Mouse (Mus musculus) gastrocnemius, adult 8-10 months (tissue): ENCODE data around the gene Zscan5b. TPM values are rescaled to one million over a fixed set of nuclear protein-coding genes. Genes with fewer than 3 reads are reported as not detected.
"Not testable (repeated sequence)": the region's sequence is repeated elsewhere in the genome, so short reads cannot be mapped to it uniquely, and the experiment has no call there.

Experiments
- DNase-seq, 2 experiments: peaks; one replicate each; pipeline ENCODE4 v3.0.0; 2022; ENCODE audit warnings: low spot score in 2 of 2
- total RNA-seq, 4 experiments: library from RNA; stranded (reverse); gene quantifications; 2 replicates each; pipeline ENCODE4 v1.2.4; 2022

The Zscan5b gene
- total RNA-seq = not detected

DNA sequence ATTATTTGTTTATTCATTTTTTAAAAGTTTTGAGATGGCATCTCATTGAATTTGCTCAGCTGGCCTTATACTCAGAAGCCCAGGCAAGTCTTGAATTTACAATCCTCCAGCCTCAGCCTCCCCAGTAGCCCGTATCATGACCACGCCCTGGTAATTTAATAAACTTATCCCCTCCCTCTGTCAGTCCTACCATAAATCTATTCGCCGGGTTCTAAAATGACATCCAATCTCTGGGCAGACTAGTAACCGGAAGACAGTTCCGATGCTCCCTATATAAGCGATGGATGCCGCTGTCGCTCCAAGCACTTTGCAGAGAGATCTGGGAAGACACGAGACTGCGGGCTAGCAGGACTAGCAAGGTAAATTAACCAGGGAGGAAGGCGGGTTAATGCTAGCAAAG is at the start of gene Zscan5b:
TSS of gene Zscan5b (plus strand) at position 301 of the 400 bp plus-strand sequence.
- DNase-seq = no peak

DNA sequence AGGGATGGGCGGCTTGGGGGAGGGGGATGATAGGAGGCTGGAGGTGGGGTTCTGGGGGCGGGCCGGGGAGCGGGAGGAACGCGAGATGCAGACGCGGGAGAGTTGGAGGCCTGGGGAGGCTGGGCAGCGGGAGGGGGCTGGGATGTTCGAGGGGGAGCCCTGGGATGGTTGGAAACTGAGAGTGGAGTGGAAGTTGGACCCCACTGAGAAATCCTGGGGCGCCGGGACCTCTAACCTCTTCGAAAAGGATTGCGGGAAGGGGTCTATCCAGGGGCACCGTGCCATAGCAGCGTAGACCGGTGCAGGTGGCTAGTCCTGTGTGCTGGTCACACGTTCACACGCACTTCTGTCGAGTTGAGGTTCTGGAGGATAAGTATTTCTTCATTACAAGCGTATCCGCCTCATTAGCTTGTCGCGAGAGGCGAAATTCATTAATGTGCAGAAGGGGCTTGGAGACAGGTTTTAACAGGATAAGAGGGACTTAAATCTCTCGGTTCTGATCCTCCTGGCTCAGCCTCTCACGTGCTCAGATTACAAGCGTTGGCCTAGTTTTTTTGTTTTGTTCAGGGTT is 49.3 kb upstream of the Zscan5b start:
- no peak for DNase-seq

DNA sequence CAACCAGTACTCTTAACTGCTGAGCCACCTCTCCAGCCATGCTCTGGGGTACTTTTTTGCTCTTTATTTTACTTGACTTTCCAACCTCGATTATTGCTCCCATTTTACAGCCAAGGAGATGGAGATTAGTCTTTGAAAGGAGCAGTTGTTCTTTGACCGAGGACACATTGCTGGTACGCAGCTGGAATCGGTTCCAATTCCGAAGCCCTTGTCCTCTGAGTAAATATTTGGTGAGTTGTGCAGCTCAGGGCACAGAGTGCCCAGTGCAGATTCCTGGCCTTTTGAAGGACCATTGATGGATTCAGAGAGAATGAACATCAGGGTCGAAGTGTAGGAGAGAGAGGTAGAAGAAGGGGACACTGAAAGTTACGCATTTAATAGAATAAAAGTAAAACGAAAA is 48.2 kb upstream of the Zscan5b start:
- DNase-seq = no peak

DNA sequence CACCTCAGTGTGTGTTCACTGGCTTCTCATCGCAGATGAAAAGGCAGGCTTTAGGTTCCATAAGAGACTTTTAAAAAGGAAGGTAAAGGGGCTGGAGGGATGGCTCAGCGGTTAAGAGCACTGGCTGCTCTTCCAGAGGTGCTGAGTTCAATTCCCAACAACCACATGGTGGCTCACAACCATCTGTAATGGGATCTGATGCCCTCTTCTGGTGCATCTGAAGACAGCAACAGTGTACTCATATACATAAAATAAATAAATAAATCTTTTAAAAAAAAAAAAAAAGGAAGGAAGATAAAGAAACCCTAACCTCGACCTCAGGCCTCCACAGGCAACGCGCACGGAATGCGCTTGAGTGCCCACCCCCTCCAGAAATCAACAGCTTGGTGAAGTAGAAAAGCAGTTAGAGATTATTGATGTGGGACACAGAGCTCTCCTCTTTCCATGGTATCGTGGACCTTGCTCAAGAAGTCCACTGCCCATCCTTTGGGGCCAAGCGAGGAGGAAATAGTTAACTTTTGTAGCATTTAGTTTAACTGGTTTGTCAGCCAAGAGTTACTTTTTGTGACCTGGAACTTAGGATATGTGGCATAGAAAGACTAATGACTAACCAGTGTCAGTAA is 47.6 kb upstream of the Zscan5b start:
- DNase-seq = not testable (repeated sequence)

DNA sequence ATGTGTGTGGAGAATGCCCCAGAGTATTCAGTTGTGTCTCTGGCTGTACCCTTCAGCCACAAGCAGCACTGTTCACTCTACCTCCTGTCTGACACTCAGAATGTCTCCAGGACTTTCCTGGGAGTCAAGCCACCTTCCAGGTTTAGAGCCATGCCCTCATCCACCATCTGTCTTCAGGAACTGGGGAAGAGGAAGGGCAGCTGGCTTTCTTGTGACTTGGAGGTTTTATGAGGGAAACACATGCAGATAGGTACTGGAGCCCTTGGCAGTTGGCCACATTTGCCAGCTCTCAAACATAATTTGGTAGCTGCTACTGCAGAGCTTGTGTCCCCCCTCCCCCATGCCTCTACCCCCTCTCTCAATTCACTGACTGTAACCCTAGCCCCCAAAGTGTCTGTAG is 43.1 kb upstream of the Zscan5b start:
- no peak for DNase-seq

DNA sequence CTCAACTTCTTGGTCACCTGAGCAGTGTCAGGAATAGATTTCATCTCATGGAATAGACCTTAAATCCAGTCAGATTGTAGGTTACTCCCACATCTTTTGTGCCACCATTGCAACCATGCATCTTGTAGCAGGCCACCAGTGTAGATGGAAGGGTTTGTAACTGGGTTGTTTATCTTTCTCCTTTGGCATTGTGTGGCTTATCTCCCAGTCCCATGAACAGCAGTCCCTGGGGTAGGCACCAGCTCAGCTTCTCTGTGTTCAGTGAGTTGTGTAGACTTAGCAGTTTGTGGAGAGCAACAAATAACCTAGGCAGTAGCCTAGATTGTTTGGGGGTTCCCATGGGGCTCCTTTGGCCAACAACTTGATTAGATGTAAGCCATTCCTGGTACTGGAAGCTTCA is 39.2 kb upstream of the Zscan5b start:
- DNase-seq = no peak

DNA sequence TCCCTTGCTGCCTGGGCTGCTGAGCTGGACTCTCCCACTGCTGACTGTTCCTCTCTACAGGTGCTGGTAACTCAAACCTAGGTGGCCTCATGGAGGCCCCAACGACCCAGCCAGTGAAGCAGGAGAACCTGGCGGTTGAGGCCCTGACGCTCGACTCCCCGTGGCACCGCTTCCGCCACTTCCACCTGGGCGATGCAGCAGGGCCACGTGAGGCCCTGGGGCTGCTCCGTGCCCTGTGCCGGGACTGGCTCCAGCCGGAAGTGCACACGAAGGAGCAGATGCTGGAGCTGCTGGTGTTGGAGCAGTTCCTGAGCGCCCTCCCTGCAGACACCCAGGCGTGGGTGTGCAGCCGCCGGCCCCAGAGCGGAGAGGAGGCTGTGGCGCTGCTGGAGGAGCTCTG is 38.3 kb upstream of the Zscan5b start:
- DNase-seq = no peak

DNA sequence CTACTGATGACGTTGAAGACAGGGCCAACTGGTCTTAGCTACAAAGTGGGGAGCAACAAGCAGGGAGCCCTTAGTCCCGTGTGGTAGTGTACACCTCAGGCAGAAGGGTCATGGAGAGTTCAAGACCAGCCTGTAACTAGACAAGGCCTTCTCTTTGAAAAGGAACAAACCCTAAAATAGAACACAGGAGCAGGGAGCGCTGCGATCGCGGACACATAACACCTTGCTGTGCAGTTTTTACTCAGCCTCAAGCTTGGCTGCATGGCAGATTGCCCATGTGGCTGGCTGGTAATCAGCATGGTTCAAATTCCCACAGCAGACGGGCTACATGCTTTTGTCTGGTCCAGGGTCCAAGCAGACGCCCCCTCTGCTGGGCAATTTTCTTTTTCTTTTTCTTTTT is 37.6 kb upstream of the Zscan5b start:
- peak; percentile 22 to 34 for DNase-seq

DNA sequence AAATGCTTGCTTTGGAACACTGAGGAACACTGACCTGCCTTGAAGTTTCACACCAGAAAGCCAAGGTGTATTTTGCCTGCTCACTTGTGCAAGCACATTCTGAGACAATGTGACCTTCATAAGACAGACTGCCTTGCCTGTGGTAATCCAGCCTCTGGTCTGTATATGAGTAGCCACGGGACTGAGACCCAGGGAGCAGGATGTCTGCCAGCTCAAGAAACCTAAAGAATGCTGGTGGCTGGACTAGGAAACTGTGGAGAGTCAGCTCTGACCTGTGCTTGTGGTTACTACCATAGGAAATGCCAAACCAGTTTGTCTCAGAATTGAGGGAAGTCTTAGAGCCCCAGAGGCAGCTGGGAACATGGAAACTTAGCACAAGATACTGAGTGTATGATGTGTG is 36.7 kb upstream of the Zscan5b start:
- no peak for DNase-seq

DNA sequence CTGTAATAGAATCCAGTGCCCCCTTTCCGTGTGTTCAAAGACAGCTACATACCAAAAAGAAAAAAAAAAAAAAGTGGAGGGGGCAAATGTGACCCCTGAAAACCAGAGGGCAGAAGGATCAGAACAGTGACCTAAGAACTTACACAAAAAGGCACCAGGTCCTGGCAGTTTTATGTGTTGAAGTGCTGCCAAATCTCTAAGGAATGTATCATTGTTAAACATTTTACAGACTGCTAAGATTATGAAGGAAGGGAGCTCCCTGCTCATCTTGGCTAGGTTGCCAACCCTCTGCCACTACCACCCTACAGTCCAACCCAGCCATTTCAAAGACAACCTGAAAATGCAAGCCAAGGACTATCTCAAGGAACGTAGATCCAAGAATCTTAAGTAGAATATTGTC is 35.9 kb upstream of the Zscan5b start:
- no peak for DNase-seq

DNA sequence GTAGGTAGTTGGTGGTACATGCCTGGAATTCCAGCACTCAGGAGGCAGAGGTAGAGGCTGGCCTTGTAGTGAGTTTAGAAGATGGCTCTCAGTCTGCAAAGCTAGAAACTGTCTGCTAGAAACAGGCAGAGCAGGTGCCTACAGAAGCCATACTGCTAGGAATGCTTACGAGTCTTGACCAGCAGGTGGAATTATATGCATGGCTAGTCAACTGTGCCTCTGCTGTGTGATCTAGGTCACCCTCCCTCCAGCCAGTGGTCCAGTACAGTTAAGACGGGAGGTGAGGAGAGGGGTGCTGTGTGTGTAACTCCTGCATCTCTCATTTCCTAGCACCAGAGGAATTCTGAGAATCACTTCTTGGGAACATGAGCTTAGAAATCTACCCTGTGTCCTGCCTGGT is 35.3 kb upstream of the Zscan5b start:
- no peak for DNase-seq

DNA sequence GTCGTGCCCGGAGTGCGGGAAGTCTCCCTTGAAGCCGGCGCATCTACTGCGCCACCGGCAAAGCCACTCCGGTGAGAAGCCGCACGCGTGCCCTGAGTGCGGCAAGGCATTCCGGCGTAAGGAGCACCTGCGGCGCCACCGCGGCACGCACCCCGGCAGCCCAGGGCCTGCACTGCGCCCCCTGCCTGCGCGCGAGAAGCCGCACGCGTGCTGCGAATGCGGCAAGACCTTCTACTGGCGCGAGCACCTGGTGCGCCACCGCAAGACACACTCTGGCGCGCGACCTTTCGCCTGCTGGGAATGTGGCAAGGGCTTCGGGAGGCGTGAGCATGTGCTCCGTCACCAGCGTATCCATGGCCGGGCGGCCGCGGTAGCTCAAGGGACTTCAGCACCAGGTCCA is 32.5 kb upstream of the Zscan5b start:
- no peak for DNase-seq

DNA sequence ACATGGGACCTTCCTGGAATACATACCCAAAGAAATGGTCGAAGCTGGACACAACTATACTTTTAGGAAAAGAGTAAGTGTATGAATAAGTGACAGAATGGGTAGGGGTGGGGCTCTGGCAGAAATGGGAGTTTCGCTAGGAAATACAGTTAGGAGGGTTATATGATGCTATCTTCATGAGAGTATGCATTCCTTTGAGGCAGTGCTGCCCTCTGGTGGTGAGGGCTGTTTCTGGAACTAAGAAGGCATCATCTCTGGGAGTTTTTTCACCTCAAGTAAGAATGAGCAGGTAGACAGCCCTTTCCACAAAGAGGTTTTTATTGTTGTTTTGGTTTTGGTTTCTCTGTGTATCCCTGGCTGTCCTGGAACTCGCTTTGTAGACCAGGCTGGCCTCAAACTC is 30.7 kb upstream of the Zscan5b start:
- DNase-seq = peak; percentile 49 to 55

DNA sequence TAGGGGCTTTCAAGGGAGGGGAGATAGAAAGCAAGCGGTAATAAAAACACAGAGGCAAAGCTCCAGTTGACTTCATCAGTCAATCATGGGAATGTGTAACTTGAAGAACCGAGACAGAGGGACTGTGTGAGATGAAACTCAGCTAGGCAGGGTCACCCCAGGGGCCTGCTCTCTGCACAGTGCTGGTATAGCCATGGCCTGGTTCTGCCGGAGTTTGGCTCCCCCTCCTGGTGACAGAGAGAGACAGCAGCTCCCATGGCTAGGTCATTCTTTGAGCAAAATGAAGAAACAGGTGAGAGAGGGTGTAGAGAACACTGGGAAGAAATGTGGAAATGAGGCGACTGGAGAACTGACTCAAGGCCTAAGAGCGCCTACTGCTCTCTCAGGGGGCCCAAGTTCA is 27.9 kb upstream of the Zscan5b start:
- DNase-seq = no peak

DNA sequence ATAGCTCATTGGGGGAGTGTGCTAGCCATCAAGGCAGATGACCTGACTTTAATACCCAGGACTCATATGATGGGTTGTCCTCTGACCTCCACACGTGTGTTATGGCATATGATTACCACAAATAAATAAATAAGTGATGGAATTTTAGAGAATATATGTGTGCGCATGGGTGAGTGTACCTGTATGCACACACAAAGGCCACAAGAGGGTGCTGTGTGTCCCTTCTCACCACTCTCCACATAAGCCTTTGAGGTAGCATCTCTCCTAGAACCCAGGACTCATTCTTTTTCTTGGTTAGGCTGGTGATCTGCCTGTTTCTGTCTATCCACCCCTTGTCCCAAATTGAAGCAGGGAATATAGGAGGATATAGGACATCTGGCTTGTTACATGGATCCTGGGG is 26.3 kb upstream of the Zscan5b start:
- DNase-seq = no peak

DNA sequence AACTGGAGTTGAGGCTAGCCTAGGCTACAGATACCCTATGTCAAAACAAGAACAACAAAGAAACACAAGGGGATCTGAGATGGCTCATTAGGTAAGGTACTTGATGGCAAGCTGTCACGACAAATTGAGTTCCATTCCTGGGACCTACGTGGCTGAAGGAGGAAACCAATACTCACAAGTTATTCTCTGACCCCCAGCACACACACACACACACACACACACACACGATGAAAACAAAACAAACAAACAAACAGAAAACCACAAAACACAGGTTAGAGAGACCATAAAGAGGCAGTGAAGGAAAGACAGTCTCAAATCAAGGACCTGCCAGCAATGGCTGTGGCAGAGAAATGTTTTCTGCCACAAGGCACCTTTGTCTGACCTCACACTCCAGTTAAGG is 25.3 kb upstream of the Zscan5b start, which contains the start of gene Galp:
TSS of gene Galp (plus strand) at position 301 of the 400 bp plus-strand sequence.
- DNase-seq = no peak

DNA sequence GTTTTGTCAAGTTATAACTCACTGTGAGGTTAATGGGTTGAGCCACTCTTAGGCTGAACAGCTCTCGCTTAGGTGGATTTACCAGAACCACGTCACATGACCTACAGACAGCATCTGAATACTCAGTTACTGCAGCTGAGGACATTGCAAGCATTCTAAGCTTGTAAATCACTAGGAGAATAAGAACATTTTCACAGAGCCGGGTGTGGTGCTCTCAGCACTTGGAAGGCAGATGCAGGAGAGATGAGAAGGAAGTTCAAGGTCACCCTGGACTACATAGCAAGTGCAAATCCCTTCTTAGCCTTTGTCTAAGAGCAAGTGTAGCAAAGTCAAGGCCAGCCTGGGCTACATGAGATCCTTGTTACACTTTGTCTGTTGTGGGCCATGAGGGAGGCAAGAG is 17.9 kb upstream of the Zscan5b start:
- DNase-seq = no peak

DNA sequence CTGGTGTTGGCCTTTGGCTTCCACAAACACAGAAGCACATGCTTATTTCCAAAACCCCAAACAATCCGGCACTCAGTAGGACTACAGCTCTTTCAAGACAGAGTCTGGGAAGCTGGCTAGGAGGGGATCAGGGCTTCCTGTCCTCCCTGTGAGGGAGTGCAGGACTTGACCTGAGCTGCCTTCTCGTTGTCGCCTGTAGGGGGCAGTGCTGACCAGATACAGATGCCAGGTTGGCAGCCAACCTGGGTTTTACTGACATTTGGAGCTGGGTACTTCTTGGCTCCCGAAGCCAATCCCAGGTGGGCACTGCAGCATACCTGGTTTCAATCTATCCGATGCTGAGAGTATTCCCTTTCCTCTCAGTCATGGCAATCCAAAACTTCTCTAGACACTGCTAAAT is 8.9 kb upstream of the Zscan5b start:
- DNase-seq = no peak

DNA sequence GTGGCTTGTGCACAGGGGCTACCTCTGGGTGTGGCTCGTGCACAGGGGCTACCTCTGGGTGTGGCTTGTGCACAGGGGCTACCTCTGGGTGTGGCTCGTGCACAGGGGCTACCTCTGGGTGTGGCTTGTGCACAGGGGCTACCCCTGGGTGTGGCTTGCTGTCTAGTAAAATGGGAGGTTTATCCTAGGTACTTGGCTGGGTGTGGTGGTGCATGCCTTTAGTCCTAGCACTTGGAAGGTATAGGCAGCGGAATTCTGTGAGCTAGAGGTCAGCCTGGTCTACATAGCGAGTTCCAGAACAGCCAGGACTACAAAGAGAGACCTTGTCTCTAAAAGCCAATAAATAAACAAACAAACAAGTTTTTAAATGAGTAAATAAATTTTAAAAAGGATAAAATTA is 7.4 kb upstream of the Zscan5b start:
- DNase-seq = not testable (repeated sequence)

DNA sequence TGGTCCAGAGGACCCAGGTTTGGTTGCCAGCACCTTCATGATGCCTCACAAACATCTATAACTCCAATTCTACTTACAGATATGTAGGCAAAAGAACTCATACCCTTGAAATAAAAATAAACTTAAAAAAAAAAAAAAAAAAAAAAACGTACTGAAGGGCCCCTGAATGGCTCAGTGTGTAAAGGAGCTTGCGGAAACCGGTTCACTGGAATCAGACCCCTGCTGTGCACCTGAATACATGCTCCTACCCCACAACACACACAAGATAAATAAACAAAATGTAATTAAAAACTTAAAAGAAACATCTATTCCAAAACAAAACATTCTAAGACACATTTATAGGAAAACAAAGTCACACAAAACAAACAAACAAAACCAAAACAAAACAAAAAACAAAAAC is 1.9 kb upstream of the Zscan5b start:
- no peak for DNase-seq

DNA sequence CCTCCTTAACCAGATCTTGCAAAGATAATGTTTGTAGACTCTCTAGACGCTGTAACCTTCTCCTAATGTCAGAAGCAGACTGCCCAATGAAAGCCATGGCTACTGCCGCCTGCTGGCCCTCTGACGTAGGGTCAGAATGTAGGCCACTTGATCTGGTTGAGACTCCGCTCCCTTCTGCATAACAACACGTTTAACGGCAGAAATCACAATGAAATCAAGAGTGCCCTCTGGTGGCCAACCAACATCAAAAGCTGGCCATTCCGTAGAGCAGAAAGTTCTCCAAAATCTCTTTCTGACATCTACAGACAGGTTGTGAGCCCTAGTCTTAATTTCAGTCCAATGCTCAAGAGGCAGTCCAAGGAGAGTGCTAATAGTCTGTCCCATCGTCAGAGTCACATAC is 6.4 kb downstream of the Zscan5b start:
- not testable (repeated sequence) for DNase-seq

DNA sequence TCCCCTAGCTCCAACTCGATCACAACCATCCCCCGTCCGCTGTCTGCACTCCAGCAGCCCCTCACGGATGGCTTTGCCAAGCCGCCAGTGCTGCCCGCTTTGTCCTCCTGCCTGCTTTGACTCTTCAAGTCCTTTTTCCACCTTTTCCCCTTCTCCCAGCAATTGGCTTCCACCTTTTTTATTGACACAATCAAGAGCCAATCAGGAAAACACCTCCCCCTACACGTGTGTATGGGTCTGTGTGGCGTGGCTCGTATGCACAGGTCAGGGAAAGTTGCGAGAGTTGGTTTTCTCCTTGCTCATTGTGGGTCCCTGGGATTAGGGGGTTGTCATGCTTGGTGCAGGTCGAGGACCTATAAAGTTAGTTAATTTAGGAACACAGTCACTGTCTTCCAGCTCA is 17.7 kb downstream of the Zscan5b start:
- DNase-seq = no peak

DNA sequence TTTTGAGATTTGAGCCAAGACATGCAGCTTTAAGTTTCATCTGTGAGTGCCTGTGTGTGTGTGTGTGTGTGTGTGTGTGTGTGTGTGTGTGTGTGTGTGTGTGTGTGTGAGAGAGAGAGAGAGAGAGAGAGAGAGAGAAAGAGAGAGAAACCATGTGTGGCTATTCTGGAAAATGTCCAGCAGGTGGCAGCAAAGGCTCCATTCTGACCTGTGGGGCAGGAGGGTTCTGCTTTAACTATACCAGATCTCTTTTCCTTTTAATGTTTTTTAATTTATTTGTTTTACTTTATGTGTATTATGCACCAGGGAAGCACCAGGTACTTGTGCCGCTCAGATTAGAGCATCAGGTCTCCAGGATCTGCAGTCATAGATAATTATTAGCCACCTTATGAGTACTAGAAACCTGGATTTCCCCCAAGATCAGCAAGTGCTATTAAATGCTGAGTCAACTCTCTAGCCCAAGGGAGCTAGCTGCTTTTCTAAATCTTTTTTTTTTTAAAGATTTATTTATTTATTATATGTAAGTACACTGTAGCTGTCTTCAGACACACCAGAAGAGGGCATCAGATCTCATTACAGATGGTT is 18.9 kb downstream of the Zscan5b start:
- not testable (repeated sequence) for DNase-seq
